Mouse (Mus musculus) left cerebral cortex, postnatal 14 days (tissue): ENCODE measurements around the gene Zdbf2. TPM values are rescaled to one million over a fixed set of nuclear protein-coding genes. Genes with fewer than 3 reads are reported as not detected.
"Not testable (repeated sequence)": the region's sequence is repeated elsewhere in the genome, so short reads cannot be mapped to it uniquely, and the experiment has no call there.

Source experiments
- DNase-seq, 2 experiments: peaks; one replicate each; pipeline ENCODE4 v3.0.0; 2021 to 2022; ENCODE audit warnings: low spot score in 2 of 2, mixed read lengths in 1 of 2
- intact Hi-C: fragments of 180-260 bp; cut with DNase I; formaldehyde crosslinking; loops from one replicate; pipeline ENCODE4 v1.15.1; 2025
- microRNA-seq, 2 experiments: library from miRNA; unstranded; fragments of <30 nt; microRNA quantifications; one replicate each; pipeline ENCODE4 v1.2.0; 2022
- total RNA-seq, 2 experiments: library from RNA; stranded (reverse); gene quantifications; 2 replicates each; pipeline ENCODE4 v1.2.3; 2021

Gene Zdbf2
- total RNA-seq, 2 experiments from 2014 or later = 17.3 to 24.2 TPM

DNA sequence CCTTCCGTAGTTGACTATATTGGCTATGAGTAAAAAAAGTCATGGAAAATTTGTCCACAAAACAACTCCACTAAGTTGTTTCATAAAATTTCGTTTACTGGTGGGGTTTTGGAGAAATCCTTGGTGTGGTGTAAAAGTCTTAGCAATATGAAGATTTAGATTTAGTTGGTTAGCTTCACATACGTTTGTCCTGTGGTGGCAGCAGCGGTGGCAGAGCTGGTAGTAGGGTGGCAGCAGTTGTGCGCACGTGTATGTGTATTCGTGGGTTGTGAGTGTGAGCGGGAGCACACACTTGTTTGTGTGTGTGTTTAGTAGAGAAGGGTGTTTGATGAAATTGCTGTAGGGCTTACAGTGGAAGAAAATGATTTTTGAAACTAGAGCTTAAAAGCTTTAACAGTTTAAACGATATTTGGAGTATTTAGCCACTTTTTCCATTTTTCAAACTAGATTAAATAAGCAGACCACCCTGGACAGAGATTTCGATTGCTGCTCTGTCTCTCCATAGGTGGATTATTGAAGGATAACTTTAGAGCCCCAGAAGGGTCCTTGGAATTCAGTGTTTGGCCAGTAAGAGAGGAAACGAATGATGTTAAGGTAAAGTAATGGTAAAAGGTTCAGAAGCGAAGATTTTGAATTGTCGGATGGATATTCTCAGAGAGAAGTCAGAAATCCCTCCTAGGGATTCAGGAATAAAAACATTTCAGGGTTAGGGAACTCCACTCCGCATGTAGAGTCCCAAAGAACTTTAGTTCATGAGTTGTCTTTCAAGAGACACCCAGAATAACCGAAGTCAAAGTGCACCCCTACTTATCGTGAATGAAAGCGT is 12.9 kb upstream of the Zdbf2 start:
- intact Hi-C loops = no loop called here
- no peak for DNase-seq

DNA sequence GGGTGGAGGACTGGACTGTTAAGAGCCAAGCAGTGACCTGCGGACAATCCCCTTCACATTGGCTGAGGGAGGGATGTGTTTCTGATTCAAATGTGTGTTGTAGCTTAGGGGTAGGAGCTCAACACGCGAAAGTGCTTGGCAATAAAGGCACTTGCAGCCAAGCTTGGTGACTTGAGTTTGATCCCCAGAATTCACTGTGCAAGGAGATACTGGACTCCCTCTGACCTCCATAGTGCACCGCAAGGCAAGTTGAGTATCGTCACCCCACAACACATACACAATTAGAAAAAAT is 12.4 kb upstream of the Zdbf2 start:
- intact Hi-C loops = no loop called here
- no peak for DNase-seq

DNA sequence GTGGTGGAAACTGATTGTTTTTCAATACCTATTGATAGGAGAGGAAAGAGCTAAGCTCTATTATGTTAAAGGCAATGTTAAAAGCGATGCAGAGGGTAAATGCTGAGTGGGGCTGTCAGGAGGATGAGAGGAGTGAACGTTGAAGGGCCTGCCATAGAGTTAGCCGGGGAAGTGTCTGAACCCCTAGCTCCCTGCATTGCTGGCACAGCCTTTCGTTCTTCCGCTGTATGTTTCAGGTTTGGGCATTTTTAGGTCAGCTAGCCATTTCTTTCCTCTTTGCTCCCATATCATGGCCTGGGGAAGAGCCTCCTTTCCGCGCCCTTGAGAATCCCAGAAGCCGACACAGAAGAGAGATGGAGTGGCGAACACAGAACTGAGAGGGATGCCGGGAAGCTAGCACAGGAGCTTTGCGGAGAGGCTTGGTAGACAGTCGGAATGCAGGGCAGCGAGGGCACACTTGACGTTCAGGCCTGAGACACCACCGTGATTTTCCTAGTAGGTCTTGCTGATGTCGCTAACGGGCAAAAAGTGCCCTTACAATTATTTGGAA is 11.9 kb upstream of the Zdbf2 start:
- intact Hi-C loops = no loop called here
- DNase-seq = no peak

DNA sequence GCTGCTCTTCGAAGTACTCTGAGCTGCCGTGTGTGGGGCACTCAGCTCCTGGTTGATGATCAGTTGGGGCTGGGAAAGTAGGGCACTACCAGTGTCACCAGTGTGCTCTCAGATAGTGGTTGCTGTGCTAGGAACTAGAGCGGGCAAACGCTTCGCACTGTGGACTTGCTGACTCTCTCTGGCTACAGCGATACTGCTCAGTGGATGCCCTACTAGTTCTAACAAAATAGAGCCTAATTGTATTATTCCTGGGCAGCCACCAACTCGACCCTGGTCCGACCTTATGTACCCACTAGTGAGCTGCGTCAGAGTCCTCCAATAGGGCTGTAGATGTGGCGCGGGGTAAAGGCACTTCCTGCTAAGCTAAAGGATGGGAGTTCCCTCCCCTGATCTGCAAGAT is 9.4 kb upstream of the Zdbf2 start:
- DNase-seq = no peak
- intact Hi-C loops = no loop called here

DNA sequence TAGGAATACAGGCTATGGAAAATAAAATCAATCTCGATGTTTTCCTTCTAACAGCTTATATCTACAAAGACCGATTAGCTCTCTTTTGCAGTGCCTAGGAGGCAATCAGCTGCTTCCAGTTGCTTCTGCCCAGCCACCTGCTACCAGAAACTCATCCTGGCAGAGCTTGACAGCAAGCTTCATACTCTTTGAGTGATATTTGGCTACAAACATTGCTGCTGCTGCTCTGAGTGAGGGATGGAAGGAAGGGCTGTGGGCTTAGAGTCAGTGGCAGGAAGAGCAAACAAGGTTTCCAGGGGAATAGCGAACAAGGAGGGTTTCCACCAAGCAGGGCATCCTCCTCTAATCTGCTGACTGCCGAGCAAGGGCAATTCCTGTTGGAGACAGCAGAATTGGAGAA is 7.6 kb upstream of the Zdbf2 start:
- intact Hi-C loops = no loop called here
- no peak for DNase-seq

DNA sequence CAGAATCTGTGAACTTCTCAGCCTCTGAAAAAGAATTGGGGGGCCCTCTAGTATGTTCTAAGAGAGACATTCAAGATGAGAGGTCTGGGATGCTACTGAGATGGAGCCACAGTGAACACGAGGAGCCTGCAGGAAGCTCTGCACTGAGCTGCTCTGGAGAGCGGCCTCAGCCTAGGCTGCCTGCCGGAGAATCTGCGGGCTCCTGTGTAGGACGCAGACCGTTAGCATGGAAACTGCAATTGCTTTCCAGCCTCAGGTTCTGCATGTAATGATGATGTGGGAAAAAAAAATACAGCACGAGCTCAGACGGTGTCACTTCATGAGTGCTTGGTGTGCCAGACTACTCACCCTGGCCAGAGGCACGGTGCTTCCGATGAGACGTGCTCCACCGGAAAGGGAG is 6.9 kb upstream of the Zdbf2 start:
- DNase-seq = no peak
- intact Hi-C loops = no loop called here

DNA sequence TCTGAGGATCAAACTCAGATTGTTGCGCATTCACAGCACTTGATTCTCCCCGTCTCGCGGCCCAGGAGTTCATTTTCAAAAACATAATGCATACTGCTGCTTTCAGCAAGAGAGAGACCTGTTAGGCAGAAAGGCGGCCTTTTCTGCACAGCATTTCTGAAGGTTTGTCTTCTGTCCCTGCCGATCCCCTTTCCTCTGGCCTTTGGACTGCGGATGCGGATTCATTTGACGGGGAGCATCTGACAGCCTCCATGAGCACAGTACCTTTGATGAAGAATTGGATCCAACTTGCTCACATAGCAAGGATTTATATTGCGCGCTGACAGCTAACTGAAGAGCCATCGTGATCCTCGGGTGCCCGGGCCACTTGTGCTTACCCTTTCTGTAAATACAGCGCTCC is 6.3 kb upstream of the Zdbf2 start:
- intact Hi-C loops = no loop called here
- no peak for DNase-seq

DNA sequence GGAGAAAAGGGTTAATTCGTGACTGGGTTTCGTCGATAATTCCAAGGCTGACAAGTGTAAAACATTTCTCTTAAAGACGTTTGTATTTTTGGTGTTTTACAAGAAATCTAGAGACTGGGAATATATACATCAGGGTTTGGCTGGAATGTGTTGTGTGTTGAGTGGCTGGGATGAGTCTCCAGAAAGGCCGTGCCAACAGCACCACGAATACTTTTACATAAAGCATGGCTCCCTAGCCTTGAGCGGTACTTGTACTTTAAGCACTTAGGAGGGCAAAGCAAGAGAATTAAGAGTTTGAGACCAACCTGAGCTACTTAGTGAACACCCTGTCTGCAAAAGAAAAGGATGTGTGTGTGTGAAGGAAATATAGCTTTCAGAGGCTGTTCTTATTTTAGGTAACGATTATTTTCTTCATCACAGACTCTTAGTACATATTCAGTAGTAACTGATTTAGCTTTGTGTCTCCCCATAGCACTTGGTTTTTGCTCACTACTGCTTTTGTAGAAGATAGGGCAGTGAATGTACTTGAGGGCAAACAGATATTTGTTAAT is 865 bp upstream of the Zdbf2 start:
- DNase-seq = no peak
- intact Hi-C loops = loop anchor here (10.0 kb wide), 1 partner anchor 173 kb away; the partner anchor contains the start of gene Adam23

DNA sequence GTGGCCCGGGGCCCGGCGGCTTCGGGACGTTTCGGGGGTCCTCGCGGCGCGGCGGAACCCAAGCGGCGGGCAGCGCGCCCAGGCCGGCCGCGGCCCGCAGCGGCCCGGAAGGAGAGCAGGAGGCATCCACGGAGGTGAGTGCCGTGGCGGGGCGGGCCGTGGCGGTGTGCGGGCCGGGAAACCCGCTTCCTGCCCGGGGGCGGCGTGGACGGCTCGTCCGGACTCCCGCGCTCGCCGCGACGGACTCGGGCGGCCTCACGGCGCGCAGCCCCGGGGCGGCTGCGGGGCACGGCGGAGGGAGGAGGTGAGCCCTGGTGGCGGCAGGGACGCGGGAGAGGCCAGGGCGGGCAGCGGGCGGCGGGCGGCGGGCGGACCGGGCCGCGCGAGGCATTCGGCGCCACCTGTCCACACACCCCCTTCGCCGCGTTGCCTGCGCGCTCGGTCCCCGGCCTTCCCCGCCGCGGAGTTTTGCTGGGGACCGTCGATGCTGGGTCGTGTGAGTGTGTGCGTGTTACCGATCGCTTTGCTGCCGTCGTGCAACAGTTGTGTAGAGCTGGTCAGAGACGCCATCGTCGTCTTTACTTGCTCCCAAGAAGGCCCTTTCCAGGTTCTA is 380 bp downstream of the Zdbf2 start:
- intact Hi-C loops = loop anchor here (10.0 kb wide), 1 partner anchor 171 kb away; the partner anchor contains the start of gene Adam23
- DNase-seq = no peak

DNA sequence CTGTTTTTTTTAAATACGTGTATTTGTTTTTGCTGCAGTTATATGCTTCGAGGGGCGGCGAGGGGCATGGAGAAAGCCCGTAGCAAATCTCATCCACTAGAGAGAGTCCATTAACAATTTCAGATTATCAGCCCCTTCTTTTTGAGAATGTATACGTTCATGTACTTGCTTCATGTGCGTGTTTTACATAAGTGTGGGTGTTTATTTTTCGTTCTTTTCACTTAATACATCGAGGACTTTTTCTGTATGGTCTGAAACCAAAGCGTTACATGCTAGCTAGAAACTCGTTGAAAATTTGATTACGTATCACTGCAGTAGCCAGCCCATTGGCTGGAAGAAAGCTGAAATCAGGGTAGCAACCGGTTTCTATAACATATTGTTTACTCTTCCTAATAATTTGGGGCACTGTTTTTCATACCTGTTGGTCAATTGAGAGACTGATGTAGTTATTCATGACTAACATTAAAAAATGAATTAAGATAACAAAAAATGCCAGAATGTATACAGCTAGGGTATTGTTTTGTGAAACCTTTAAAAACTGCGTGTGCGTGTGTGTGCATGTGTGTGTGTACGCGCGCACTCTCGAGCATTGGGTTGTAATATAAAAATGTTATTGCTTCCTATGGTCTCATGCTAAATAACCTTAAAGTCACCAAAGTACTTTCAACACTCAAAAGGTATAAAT is 1.1 kb downstream of the Zdbf2 start:
- intact Hi-C loops = loop anchor here (10.0 kb wide), 1 partner anchor 171 kb away; the partner anchor contains the start of gene Adam23
- DNase-seq = no peak

DNA sequence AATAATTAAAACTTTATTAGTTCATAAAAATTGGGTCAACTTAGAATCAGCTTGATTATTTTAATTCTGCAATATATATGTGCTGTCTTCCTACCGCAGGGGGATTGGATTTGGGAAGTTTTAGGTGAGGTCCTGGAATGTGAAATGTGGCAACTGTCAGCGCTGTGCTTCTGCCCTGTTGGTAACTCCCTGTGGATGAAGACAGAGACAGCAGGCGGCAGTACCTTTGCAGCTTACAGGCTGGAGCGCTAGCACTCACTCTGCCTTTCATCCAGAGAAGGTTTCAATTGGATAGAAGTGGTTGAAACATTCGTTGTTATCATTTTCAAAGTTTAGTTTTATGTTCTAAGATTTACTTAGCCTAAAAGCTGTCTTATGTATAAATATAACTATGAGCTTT is 5.0 kb downstream of the Zdbf2 start:
- DNase-seq = no peak
- intact Hi-C loops = loop anchor here (10.0 kb wide), 1 partner anchor 167 kb away; the partner anchor contains the start of gene Adam23

DNA sequence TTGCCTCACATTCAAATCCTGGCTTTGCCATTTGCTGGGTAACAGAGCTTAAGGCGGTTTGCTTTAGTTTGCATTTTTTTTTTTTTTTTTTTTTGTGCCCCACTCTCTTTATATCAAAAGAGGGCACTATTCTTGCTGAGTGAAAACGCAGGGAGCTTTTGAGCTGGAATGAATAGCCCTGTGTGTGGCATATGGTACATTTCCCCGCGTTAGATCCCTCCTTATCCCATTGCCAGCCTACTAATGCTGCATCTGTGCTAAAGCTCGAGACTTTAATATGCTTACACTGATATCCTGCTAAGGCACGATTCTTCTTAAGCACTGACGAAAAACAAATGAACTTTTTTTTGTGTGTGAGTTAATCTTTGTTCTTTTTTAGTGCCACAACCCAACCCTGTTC is 20.9 kb downstream of the Zdbf2 start:
- DNase-seq = no peak
- intact Hi-C loops = no loop called here

DNA sequence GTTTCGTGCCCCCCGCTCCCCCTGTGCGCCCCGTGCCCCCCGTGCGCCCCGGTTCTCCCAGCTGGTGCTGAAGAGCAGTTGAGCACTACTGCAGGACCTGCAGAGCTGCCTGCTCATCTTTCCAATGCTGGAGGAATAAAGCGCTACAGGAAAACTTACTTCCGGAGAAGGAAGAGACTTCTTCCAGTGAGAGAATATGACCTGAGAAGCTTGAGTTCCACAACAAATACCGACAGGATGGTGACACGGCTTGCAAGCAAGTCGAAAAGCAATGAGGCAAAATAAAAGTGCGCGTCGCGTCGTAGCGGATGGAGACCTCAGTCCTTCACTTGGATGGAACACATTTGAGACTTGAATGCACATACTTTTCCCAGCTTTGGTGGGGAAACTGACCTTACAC is 36.6 kb downstream of the Zdbf2 start:
- intact Hi-C loops = no loop called here
- DNase-seq = no peak

DNA sequence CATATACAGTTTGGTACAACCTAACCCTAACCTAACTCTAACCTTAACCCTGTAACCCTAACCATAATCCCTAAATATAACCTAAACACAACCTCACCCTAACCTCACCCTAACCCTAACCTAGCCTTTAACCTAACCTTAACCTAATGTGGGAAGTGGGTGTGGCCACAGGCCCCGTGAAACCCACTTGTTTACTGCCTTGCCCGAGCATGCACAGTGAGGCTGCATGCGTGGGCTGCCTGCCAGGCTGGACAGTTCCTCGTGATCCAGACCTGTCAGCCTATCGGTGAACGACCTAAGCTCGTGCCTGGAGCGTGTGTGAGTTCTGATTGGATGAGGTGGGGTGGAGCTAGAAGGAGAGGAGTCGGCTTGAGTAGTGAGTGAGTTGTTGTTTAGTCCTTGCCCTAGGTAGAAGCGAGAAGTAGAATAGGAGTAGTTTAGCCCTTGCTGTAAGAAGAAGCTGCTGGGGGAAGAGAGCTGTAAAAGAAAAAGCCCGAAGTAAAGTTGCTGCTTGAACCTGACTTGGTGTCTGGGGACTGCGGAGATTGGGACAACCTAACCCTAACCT is 50.6 kb downstream of the Zdbf2 start:
- intact Hi-C loops, DNase-seq: not testable (repeated sequence)

Small RNA genes within 50 kb of the gene (microRNA-seq; reads per million reads assigned to microRNA genes)
- gene Gm24513 = 0 reads per million in 2 experiments

Other genes starting within 250 kb of the Zdbf2 start
- gene Ino80d, start 158.6 kb upstream of the Zdbf2 start, total RNA-seq = 10 to 100 TPM; 27.4 to 29.6 TPM
- 100 to 1,000 TPM; 353 to 356 TPM for gene Eef1b2, start 96.4 kb upstream of the Zdbf2 start, total RNA-seq
- 100 to 1,000 TPM; 151 to 152 TPM for gene Ndufs1, start 96.4 kb upstream of the Zdbf2 start, total RNA-seq
- under 1 TPM; 0.29 to 0.63 TPM for gene Gpr1, start 58.7 kb upstream of the Zdbf2 start, total RNA-seq
- 100 to 1,000 TPM; 143 to 151 TPM for gene Adam23, start 172.6 kb downstream of the Zdbf2 start, total RNA-seq